Mouse (Mus musculus): ENCODE measurements around the gene Alg14. TPM values are rescaled to one million over a fixed set of nuclear protein-coding genes. Genes with fewer than 3 reads are reported as not detected.

Alg14 gene
- total RNA-seq, 4 experiments from 2014 or later, result 5.2 to 9.5 (median 6.4) TPM

DNA sequence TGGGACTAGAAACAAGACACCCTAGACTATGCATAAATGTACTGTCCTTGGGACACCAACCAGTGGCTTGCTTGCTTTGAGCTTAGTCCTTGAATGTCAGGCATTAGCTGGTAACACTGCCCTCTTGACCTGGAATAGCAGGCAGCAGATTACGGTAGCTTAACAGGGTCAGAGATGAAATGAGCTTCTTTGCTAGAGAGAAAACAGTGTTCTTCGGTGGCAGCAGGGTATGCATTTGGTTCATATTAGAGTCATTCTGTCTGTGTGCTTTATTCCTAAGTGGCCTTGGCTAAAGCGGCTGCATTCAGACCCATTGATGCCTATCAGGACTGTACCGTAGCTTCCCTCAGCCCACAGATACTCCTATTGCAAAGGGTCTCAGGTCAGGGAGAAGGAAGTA is 72.8 kb downstream of the Alg14 start:
- DNase-seq (ENCODE audit: low spot score in 2 of 2), result no peak

DNA sequence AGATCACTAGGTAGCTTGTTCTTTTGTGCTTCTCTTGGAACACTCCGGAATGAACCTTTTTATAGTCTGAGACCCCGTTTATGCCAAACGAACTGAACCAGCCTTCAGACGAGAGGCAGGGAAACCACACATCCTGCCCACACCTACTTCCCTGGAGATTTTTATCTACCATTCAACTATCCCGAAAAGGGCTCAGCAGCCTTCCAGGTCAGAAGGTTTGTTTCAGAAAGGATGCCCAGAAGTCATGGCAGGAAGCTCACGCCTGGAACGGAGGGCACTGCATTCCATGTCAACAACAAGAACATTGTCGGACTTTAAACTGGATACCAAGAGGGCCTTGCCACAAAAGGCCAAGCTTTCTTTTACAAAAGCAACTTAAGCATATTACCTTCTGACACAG is 73.6 kb downstream of the Alg14 start:
- DNase-seq (ENCODE audit: low spot score in 2 of 2), result no peak

DNA sequence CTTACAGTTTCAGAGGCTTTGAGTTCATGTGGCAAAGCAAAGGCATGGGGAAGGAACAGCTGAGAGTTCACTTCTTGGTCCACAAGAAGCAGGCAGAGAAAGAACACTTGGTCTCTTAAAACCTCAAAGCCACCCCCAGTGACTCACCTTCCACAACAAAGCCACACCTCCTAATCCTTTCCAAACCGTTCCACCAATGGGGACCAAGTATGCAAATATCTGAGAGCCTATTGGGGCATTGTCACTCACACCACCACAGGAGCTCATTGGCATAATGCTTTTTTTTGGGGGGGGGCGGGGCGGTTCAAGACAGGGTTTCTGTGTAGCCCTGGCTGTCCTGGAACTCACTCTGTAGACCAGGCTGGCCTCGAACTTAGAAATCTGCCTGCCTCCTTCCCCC is 77.0 kb downstream of the Alg14 start:
- DNase-seq (ENCODE audit: low spot score in 2 of 2), result no peak

DNA sequence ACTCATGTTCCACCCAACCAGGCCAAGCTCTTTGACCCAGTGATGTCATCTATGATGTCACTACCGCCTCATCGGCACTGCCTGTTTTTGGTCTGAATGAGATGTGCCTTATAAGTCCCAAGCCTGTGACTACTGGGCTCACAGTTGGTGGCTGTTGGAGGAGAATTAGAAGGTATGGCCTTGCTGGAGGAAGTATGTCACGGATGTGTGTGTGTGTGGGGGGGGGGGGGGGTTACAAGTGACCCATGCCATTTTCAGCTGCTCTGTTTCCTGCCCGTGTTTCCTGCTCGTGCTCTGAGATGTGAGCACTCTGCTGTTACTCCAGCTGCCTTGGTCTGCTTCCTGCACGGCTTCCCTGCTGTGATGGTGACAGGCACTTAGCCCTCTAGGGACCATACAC is 77.9 kb downstream of the Alg14 start:
- no peak for DNase-seq (ENCODE audit: low spot score in 2 of 2)

- no peak for DNase-seq (ENCODE audit: low spot score in 2 of 2)
These were observed 78.7 kb downstream of the Alg14 start for GRCm38 (mm10) chr3:121370301-121370700.

DNA sequence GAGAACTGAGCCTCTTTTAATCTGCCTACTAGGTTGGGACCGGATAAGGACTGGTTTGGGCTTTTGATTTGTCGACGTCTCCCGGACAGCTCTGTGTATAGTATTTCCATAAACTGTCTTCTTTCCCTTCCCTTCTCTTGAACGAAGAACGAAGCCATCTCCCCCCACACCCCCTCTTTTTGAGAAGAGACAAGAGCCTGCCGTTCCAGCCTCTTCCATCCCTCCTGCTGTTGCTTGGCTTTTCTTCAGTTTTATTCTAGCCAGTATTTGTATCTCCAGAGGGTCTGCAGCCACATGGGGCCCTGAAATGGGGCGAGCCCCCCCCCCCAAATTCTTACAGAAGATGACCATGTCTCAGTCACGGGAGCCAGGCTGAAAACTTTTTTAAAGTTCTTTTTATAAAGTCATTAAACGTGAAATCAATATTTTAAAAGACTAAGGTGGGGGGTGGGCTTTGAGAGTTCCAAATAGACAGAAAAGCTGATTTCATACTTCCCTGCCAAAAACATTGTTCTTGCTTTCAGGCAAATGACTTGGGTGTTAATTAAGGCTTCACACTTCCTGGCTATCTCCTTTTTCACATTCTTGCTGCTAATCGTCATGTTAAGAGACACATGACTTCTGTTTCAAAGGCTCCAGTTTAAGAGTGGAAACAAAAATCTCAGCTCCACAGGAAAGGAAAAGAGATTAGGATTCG is 79.4 kb downstream of the Alg14 start:
- no peak for DNase-seq (ENCODE audit: low spot score in 2 of 2)

GRCm38 (mm10) chr3:121371527-121372220 is 80.1 kb downstream of the Alg14 start:
- DNase-seq (ENCODE audit: low spot score in 2 of 2), result no peak

DNA sequence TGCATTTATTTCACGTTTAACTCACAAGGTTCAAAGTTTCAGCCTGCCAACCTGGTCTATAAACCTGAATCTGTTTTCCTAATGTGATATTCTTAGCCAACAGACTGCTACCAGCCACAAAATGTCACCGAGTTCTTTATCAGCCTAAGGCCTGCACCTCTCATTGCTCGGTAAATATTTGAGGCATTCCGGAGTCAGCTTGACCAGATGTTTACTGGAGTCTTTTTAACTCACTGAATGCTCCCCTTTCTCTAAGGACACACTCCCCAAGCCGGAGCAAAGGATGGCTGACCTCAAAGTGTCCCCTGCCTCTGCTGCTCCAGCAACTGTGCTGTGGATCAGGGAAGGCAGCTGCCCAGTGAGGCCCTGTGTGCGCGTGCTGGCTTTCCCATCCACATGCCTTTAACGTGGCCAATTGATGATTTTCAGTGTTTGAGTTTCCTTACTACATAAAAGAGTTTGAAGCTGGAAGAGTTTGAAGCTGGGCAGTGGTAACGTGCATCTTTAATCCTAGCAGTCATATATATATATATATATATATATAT is 82.4 kb downstream of the Alg14 start:
- DNase-seq (ENCODE audit: low spot score in 2 of 2), result no peak

GRCm38 (mm10) chr3:121375541-121376129 is 84.1 kb downstream of the Alg14 start:
- no peak for DNase-seq (ENCODE audit: low spot score in 2 of 2)

- no peak for DNase-seq (ENCODE audit: low spot score in 2 of 2)
These were observed 87.4 kb downstream of the Alg14 start for GRCm38 (mm10) chr3:121378708-121379612.

GRCm38 (mm10) chr3:121379699-121380098 is 88.1 kb downstream of the Alg14 start:
- no peak for DNase-seq (ENCODE audit: low spot score in 2 of 2)

GRCm38 (mm10) chr3:121387471-121388009 is 96.0 kb downstream of the Alg14 start:
- DNase-seq (ENCODE audit: low spot score in 2 of 2), result no peak

DNA sequence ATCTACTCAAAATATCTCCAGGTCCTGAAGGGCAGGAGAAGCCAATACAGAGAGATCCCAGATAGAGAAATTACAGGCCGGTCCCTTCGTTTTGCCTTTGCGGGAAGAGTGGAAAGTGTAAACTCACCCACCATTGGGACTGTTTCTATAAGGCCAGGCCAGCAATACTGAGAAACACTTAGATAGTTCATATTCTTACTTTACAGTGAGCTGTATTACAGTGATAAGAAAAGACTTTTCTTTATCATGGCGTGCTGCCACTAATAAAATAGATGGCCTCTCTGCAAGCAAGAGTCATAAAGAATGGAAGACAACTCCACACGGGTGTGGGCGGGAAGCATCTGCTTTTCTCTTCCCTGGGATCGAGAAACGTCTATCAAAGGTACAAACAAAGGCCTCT is 97.8 kb downstream of the Alg14 start:
- DNase-seq (ENCODE audit: low spot score in 2 of 2), result no peak

DNA sequence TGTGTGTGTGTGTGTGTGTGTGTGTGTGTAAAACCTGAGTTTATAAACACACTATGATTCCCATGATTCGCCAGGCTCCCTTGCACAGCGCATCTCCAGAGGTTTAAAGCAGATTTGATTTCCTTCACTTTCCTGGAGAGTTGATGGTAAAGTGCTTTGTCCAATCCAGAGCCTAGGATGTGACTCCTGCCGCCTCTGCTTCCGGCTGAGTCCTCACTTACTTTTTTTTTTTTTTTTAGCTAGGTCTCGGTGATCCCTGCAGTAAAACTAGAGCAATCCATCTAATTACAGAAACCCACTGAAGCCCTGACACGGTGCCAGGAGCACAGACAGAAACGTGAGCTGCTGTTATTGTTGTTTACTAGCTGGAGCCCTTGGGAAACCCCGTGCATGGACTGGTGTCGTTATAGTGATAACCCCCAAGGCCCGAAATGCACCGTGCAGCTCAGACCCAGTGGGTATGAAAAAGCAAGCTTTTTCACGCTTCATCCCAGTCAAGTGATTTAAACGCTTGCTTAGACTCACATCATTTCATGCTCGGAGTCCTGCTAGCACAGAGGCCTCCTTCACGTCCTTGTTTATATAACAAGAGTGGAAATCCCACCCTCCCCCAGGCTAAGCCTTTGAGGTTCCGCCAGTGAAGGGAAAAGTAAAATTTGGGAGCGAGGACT is 98.4 kb downstream of the Alg14 start:
- DNase-seq (ENCODE audit: low spot score in 2 of 2), result no peak

DNA sequence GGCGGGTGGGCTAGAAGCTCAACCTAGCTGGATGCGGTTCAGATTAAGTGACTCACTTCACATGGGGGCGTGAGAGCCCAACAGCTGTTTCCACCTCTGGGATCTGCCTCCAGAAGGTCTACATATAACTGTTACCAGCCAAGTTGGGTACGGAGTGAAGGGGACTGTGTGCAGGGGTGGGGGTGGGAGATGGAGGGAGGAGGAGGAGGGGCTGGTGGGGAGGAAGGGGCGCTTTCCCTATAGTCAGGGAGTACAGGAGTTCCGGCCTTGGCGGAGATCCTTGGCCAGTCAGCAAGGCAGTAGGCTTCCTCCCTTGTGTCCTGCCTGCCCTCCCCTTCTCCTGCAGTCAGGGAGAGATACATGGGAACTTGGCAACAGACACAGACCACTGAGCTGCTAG is 99.2 kb downstream of the Alg14 start:
- no peak for DNase-seq (ENCODE audit: low spot score in 2 of 2)

GRCm38 (mm10) chr3:121395588-121396295 is 104.2 kb downstream of the Alg14 start:
- DNase-seq (ENCODE audit: low spot score in 2 of 2), result no peak

GRCm38 (mm10) chr3:121396561-121396960 is 105.0 kb downstream of the Alg14 start:
- DNase-seq (ENCODE audit: low spot score in 2 of 2), result no peak

GRCm38 (mm10) chr3:121397007-121397406 is 105.4 kb downstream of the Alg14 start:
- no peak for DNase-seq (ENCODE audit: low spot score in 2 of 2)

DNA sequence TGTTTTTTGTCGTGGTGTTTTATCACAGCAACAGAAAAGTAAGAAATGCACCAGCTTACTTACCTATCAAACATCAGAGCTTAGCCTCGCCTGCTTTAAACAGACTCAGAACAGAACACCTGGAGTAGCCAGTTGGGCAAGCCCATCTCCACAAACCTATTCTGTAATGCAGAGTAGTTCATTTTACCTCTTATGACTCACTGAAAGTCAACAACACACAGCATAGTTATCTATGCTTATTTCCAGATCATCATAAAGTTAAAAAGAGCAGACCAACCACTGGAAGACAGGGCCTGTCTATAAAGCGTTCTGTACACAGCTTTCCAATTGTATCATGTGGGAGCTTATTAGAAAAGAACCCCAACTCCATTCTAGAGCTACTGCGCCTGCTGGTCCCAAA is 109.8 kb downstream of the Alg14 start:
- no peak for DNase-seq (ENCODE audit: low spot score in 2 of 2)

GRCm38 (mm10) chr3:121402096-121402495 is 110.5 kb downstream of the Alg14 start:
- DNase-seq (ENCODE audit: low spot score in 2 of 2), result no peak
